Mouse (Mus musculus): ENCODE results near the gene 5830473C10Rik. TPM values are rescaled to one million over a fixed set of nuclear protein-coding genes. Genes with fewer than 3 reads are reported as not detected.

5830473C10Rik gene
- polyA plus RNA-seq, 1 experiment from 2014 or later, result 0.06 TPM

GRCm38 (mm10) chr5:90617859-90618258 is 57.0 kb downstream of the 5830473C10Rik start:
- ChIA-PET POLR2A (no interaction called here), CTCF (interaction anchor here (1.8 kb wide), 1 partner anchor 17 kb away, joined by 5 read pairs; no protein-coding TSS in a partner anchor)
- H3K27me3 ChIP-seq, result no peaks in the 10 kb centered on the region
- TF ChIP-seq CTCF (IDR thresholded peaks at IDR 0.05), result no peak
- in situ Hi-C loops (cut with MboI; ENCODE audit: low pct_unique_long_range_greater_than_20kb), result no loop called here
- ATAC-seq, result no peak
- no peak for DNase-seq (ENCODE audit: low read depth, low spot score)

DNA sequence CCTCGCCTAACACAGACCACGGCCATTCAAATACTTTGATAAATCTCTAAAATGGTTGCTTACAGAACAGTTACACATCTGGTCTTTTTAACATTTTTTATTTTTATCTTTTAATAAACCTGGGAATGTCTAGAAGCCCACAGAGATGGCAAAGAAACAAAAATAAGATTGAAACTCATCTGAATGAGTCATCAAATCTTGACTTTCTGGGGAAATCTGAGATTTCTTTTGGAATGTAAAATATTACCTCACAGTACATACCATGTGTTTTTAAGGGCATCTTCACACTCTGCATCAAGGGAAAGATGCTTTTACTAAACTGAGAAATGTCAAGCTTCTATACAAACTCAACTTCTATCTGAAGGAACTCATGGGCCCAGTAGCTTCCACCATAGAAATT is 60.4 kb downstream of the 5830473C10Rik start:
- in situ Hi-C loops (cut with MboI; ENCODE audit: low pct_unique_long_range_greater_than_20kb), result no loop called here
- POLR2A ChIA-PET, result interaction anchor here (0.9 kb wide), 1 partner anchor 9 kb away, joined by 3 read pairs; no protein-coding TSS in a partner anchor
- ATAC-seq (no peak), DNase-seq (ENCODE audit: low read depth, low spot score) (no peak)
- CTCF ChIA-PET, result interaction anchor here (0.8 to 1.9 kb wide), 4 partner anchors 15 to 31 kb away, joined by 3 to 7 read pairs (median 4); no protein-coding TSS in a partner anchor
- no peaks in the 10 kb centered on the region for H3K27me3 ChIP-seq
- TF ChIP-seq CTCF (IDR thresholded peaks at IDR 0.05), result no peak

DNA sequence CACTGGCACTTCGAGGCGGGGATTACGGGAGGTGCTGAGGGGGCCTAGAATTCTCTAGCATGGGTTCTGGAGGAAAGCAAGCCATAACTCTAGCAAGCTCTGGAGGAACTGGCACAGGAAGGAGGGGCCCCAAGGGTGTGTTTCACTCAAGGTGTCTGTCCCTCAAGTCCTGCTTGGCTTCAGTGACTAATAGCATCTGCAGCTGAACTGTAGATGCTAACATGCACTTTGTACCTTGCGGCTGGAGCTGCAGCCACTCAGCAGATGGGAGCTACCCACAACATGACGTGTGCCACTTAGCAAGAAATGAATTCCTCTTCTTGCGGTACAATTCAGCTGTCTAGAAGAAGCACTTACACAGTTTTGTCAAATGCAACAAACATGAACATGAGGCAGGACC is 60.8 kb downstream of the 5830473C10Rik start:
- CTCF ChIA-PET, result interaction anchor here (0.8 to 1.2 kb wide), 3 partner anchors 15 to 31 kb away, joined by 3 to 4 read pairs (median 3); no protein-coding TSS in a partner anchor
- in situ Hi-C loops (cut with MboI; ENCODE audit: low pct_unique_long_range_greater_than_20kb), result no loop called here

GRCm38 (mm10) chr5:90623209-90623608 is 62.3 kb downstream of the 5830473C10Rik start:
- no peak for ATAC-seq
- ChIA-PET POLR2A (no interaction called here), CTCF (interaction anchor here (1.5 kb wide), 1 partner anchor 30 kb away, joined by 4 read pairs; no protein-coding TSS in a partner anchor)
- no peaks in the 10 kb centered on the region for H3K27me3 ChIP-seq
- in situ Hi-C loops (cut with MboI; ENCODE audit: low pct_unique_long_range_greater_than_20kb), result no loop called here
- DNase-seq (ENCODE audit: low read depth, low spot score), result no peak
- TF ChIP-seq CTCF (IDR thresholded peaks at IDR 0.05), result no peak

More for the DNA sequence above, 60.8 kb downstream of the 5830473C10Rik start:
- no peak for TF ChIP-seq CTCF (IDR thresholded peaks at IDR 0.05)
- no peaks in the 10 kb centered on the region for H3K27me3 ChIP-seq
- POLR2A ChIA-PET, result interaction anchor here (0.9 kb wide), 1 partner anchor 8 kb away, joined by 3 read pairs; no protein-coding TSS in a partner anchor
- DNase-seq (ENCODE audit: low read depth, low spot score) (no peak), ATAC-seq (no peak)

DNA sequence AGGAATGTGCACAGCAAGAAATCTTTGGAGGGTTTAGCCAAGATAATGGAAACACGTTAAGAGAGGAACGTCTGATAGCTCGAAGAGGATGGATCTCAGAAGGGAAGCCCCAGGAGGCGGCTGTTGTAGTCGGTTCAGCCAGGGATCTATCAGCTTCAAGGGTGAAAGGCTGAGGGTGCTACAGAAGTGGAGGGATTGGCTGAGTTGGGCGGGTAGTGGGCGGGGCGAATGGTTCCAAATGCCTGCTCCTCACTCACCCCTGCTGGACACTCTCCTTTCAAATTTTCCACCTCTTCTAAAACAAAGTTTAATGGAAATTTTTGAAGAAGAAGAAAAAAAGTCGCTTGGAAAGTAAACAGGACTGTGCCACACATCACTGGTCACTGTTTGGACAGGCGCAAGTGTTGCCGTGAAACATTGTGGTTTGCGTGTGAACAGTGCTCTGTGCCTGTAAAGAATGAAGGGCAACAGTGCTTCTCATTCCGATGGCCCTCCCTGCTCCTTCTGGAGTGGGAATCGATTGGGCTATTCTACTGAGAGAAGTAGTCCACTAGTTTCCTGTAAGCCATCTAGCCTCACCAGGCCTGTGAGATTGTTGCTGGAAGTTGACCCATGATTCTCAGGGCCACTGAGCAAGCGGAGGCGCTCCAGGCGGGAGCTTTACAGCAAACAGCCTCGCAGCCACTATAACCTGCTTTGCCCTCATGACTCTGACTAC is 64.0 kb downstream of the 5830473C10Rik start:
- no peak for TF ChIP-seq CTCF (IDR thresholded peaks at IDR 0.05)
- in situ Hi-C loops (cut with MboI; ENCODE audit: low pct_unique_long_range_greater_than_20kb), result no loop called here
- H3K27me3 ChIP-seq, result no peaks in the 10 kb centered on the region
- CTCF ChIA-PET, result interaction anchor here (1.1 to 1.6 kb wide), 3 partner anchors 15 to 37 kb away, joined by 3 to 5 read pairs (median 4); no protein-coding TSS in a partner anchor
- ATAC-seq (peak; percentile 57), DNase-seq (ENCODE audit: low read depth, low spot score) (no peak)
- POLR2A ChIA-PET, result interaction anchor here (1.7 kb wide), 1 partner anchor 13 kb away, joined by 3 read pairs; no protein-coding TSS in a partner anchor

- POLR2A ChIA-PET, result no interaction called here
- ATAC-seq, result no peak
- no peaks in the 10 kb centered on the region for H3K27me3 ChIP-seq
- TF ChIP-seq CTCF (IDR thresholded peaks at IDR 0.05), result no peak
- in situ Hi-C loops (cut with MboI; ENCODE audit: low pct_unique_long_range_greater_than_20kb), result no loop called here
- no peak for DNase-seq (ENCODE audit: low read depth, low spot score)
- CTCF ChIA-PET, result interaction anchor here (0.6 to 1.7 kb wide), 2 partner anchors 17 to 317 kb away, joined by 3 to 6 read pairs; no protein-coding TSS in a partner anchor
Measured at GRCm38 (mm10) chr5:90627423-90627822, 66.5 kb downstream of the 5830473C10Rik start.

DNA sequence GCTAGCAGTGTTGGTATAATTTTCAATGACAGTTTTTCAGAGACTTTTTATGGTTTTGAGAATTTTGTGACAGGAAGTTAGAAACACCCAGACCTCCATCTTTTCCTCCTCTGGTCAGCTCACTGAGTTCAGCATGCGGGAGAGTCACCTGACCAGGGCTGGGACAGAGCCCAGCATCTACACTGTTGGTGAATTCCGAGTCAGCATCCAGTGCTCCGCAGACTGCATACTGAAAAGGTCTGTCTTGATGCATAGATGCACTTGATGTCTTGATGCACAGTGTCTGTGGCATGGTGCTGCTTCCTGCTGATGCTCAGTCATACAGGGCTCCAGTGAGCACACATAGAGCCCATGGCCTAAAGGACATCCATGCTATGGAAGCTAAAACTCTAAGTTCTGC is 67.1 kb downstream of the 5830473C10Rik start:
- TF ChIP-seq CTCF (IDR thresholded peaks at IDR 0.05), result no peak
- in situ Hi-C loops (cut with MboI; ENCODE audit: low pct_unique_long_range_greater_than_20kb), result no loop called here
- no peak for DNase-seq (ENCODE audit: low read depth, low spot score)

DNA sequence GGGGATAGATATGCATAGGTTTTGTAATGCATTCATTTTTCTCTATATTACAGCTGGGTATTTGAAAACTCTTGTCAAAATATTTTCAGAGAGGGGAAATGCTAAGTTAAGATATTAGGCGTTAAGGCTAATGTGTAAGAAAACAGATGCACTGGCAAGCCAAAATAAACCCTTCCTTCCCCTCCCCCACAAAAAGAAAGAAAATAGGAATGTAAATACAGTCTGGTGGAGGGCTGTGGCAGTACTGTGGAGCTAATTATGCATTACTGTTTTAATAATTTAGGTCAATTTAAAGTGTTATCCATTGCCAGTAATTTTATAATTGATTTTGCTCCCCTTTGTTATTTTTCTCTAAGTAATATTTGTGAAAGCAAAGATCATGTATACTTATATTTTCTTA is 67.6 kb downstream of the 5830473C10Rik start:
- TF ChIP-seq CTCF (IDR thresholded peaks at IDR 0.05), result no peak
- in situ Hi-C loops (cut with MboI; ENCODE audit: low pct_unique_long_range_greater_than_20kb), result no loop called here
- CTCF ChIA-PET, result interaction anchor here (1.2 to 1.7 kb wide), 5 partner anchors 9 to 240 kb away, joined by 3 to 6 read pairs (median 4); no protein-coding TSS in a partner anchor

More for the DNA sequence above, 67.1 kb downstream of the 5830473C10Rik start:
- POLR2A ChIA-PET, result no interaction called here
- no peaks in the 10 kb centered on the region for H3K27me3 ChIP-seq
- ATAC-seq, result no peak
- CTCF ChIA-PET, result interaction anchor here (0.6 to 1.7 kb wide), 5 partner anchors 9 to 316 kb away, joined by 3 to 6 read pairs (median 4); no protein-coding TSS in a partner anchor

DNA sequence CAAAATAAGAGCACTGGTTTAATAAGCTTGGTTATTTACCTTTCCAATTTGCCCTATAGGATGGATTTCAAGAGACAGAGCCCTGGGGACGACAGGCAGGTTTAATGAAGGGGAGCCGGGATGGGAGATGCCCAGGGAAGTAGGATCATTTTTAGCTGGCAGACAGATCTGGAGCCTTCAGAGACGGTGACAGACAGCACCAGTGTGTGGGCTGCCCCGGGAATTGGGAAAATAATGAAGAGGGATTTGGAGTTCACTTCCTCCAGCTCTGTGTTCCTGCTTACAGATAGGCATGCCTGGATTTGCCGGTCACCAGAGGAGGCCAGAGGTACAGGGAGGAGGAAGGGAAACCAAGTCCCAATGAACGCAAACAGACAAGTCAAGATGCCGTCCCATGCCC is 74.0 kb downstream of the 5830473C10Rik start:
- in situ Hi-C loops (cut with MboI; ENCODE audit: low pct_unique_long_range_greater_than_20kb), result no loop called here
- TF ChIP-seq CTCF (IDR thresholded peaks at IDR 0.05), result no peak
- H3K27me3 ChIP-seq, result no peaks in the 10 kb centered on the region
- ChIA-PET POLR2A (no interaction called here), CTCF (interaction anchor here (0.9 to 2.2 kb wide), 5 partner anchors 10 to 33 kb away, joined by 4 to 9 read pairs (median 4); no protein-coding TSS in a partner anchor)
- DNase-seq (ENCODE audit: low read depth, low spot score), result no peak
- no peak for ATAC-seq

More for the DNA sequence above, 67.6 kb downstream of the 5830473C10Rik start:
- DNase-seq (ENCODE audit: low read depth, low spot score) (no peak), ATAC-seq (no peak)
- POLR2A ChIA-PET, result no interaction called here
- H3K27me3 ChIP-seq, result no peaks in the 10 kb centered on the region

- H3K27me3 ChIP-seq, result no peaks in the 10 kb centered on the region
- DNase-seq (ENCODE audit: low read depth, low spot score) (no peak), ATAC-seq (peak; percentile 60)
- CTCF ChIA-PET, result interaction anchor here (0.9 to 1.9 kb wide), 7 partner anchors 10 to 52 kb away, joined by 3 to 11 read pairs (median 4); no protein-coding TSS in a partner anchor
- in situ Hi-C loops (cut with MboI; ENCODE audit: low pct_unique_long_range_greater_than_20kb), result no loop called here
- POLR2A ChIA-PET, result no interaction called here
- no peak for TF ChIP-seq CTCF (IDR thresholded peaks at IDR 0.05)
Measured at GRCm38 (mm10) chr5:90640286-90641217, 79.6 kb downstream of the 5830473C10Rik start, which contains the start of gene Rassf6. Rassf6 (minus strand) TSS chr5:90640657.
